Mouse (Mus musculus): ENCODE measurements around the gene Fads3. TPM values are rescaled to one million over a fixed set of nuclear protein-coding genes. Genes with fewer than 3 reads are reported as not detected.

Gene Fads3
- total RNA-seq, 4 experiments from 2014 or later, result 25.9 to 28.5 (median 27.1) TPM

DNA sequence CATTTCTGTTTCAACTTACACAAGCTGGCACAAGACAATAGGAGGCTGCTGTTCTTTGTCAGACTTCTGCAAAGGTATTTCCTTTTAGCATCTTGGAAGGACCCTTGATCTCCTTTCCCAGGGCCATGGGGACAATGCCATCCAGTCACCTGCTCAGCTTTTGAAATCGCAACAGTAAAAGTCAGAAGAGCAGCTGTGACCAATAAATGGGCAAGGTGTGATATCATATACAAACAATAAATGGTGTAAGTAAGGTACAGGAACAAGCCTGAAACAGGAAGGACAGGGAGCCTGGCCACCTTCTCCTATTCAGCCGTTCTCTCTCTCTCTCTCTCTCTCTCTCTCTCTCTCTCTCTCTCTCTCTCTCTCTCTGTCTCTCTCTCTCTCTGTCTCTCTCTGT, 9.1 kb downstream of the Fads3 start:
- DNase-seq (ENCODE audit: low spot score in 2 of 2), result no peak

DNA sequence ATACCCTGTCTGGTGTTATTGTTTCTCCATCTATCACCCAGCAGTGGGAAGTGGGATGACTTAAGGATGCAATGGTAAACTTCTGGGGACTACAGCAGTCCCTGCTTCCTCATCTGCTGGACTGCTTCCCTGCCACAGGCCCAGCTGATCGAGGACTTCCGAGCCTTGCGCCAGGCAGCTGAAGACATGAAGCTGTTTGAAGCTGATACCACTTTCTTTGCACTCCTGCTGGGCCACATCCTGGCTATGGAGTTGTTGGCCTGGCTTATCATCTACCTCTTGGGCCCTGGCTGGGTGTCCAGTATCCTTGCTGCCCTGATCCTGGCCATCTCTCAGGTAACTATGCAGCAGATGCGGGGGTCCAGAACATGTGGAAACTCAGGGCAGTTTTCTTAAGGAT, 11.3 kb downstream of the Fads3 start:
- no peak for DNase-seq (ENCODE audit: low spot score in 2 of 2)

DNA sequence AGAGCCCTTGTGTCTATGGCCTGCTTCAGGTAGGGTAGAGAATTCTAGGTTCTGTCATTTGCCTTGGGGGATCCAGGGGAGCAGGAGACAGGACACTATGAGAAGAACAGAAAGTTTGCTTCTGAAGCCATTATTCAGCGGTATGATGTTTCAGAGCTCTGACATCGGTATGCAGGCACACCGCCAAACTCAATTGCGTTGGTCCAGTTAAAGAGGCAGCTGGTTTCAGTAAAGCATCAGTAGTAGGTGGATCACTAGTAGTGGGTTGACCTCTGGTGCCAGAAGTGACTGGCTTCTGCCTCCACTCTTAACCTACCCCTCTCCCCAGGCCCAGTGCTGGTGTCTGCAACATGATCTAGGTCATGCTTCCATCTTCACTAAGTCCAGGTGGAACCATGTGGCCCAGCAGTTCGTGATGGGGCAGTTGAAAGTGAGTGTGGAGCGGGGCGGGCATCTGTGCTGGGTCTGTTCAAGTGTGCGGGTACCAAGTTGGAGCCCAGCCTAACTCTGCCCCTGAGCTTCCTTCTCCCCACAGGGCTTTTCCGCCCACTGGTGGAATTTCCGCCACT, 12.4 kb downstream of the Fads3 start:
- DNase-seq (ENCODE audit: low spot score in 2 of 2), result no peak

GRCm38 (mm10) chr19:10054361-10055075, 13.1 kb downstream of the Fads3 start:
- no peak for DNase-seq (ENCODE audit: low spot score in 2 of 2)

GRCm38 (mm10) chr19:10055261-10055660, 13.9 kb downstream of the Fads3 start:
- DNase-seq (ENCODE audit: low spot score in 2 of 2), result no peak

- DNase-seq (ENCODE audit: low spot score in 2 of 2), result no peak
Measured at GRCm38 (mm10) chr19:10055783-10056660, 14.7 kb downstream of the Fads3 start.

DNA sequence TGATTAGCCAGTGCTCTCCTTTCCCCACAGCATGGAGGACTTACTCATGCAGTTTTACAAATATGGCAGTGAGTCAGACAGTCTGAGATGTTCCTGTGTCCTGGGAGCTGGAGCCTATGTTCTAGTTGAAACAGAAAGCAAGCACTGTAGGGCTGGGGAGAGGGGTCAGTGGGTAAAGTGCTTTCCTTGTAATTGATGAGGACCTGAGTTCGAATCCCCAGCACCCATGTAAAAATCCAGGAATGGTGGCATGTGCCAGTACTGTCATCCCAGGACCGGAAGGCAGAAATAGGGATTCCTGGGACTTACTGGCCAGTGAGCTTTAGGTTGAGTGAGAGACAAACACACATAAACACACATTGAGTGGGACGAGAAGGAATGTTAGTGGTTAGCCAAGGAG, 15.3 kb downstream of the Fads3 start:
- no peak for DNase-seq (ENCODE audit: low spot score in 2 of 2)

GRCm38 (mm10) chr19:10057486-10058351, 16.4 kb downstream of the Fads3 start:
- DNase-seq (ENCODE audit: low spot score in 2 of 2), result no peak

GRCm38 (mm10) chr19:10058352-10058825, 17.0 kb downstream of the Fads3 start:
- DNase-seq (ENCODE audit: low spot score in 2 of 2), result no peak

GRCm38 (mm10) chr19:10058876-10059427, 17.6 kb downstream of the Fads3 start:
- DNase-seq (ENCODE audit: low spot score in 2 of 2), result no peak

- DNase-seq (ENCODE audit: low spot score in 2 of 2), result no peak
Measured at GRCm38 (mm10) chr19:10059911-10060567, 18.7 kb downstream of the Fads3 start.

DNA sequence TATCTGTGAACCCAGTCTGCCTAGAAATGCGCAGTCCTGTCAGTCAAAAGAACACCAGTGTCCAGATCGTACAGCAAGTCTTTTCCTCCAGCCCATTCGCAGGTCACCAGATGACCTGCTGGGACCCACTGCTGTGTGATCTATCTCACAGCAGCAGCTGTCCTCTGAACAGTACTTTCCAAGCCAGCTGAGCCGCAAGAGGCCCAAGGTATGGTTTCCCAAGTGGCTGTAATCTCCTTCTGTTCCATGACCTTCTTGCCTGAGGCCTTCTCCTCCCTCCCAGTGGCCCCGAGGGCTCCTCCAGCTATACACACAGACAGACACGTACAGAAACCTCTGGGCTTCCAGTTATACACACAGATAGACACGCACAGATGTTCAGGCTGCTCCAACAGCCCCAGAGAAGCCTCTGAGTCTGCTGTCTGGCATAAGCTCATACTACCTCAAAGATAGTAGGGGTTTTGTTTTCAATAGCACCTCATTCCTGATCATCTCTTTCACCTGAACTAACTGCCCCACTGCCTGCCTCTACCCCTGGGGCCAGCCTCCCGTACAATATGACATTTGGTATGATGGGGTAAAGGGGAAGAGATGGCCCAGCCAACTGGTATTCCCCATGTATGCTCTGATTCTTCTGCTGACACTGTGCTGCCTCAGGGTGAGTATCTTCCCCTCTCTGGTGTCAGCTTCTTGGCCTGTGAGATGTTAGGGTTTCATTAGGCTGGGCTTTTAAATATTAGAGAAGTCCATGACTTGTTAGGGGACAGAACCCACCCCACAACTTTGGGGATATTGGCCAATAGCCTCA, 19.6 kb downstream of the Fads3 start:
- no peak for DNase-seq (ENCODE audit: low spot score in 2 of 2)

GRCm38 (mm10) chr19:10061624-10062023, 20.3 kb downstream of the Fads3 start:
- DNase-seq (ENCODE audit: low spot score in 2 of 2), result no peak

DNA sequence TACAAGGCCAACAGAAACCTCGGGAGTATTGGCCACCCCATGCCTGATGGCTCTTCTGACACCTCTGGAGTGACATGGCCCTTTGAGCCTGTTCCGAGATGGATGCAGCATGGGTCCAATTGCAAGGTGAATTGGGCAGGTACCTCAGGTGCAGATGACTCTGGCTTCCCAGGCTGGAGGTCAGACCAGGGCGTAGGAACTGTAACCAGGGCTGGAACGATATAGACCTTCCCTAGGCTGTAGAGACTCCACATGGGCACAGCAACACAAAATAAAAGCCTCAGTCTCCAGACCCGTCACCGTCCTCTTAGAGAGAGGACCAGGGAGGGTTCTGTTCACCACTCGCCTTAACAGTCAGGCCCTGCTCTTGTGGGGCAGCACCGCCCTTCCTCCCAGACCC, 20.9 kb downstream of the Fads3 start:
- no peak for DNase-seq (ENCODE audit: low spot score in 2 of 2)

DNA sequence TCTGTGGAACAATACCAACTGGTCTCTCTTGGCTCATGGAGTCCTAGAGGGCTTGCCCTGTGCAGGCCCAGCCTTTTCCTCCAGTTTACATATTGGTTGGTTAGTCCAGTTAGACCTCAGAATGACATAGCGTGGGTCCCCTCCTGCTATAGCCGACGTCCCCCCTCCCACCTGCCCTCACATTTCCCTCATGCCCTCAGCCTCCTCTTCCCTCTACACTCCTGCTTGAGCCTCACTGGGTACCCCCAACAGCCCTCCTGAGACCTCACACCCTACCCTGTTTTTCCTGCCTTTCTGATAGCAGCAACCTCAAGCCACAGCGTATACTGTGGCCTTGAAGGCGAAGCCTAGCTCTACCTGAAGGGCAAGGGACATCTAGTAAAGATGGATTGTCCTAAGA, 21.5 kb downstream of the Fads3 start:
- no peak for DNase-seq (ENCODE audit: low spot score in 2 of 2)

- DNase-seq (ENCODE audit: low spot score in 2 of 2), result no peak
Measured at GRCm38 (mm10) chr19:10064173-10065012, 23.0 kb downstream of the Fads3 start.

- DNase-seq (ENCODE audit: low spot score in 2 of 2), result no peak
Measured at GRCm38 (mm10) chr19:10065465-10066188, 24.3 kb downstream of the Fads3 start.

- no peak for DNase-seq (ENCODE audit: low spot score in 2 of 2)
Measured at GRCm38 (mm10) chr19:10066189-10066500, 24.8 kb downstream of the Fads3 start.
